Mouse (Mus musculus): ENCODE measurements around the gene Ppp6r1. TPM values are rescaled to one million over a fixed set of nuclear protein-coding genes. Genes with fewer than 3 reads are reported as not detected.

The Ppp6r1 gene
- polyA plus RNA-seq (2015; fragmentation: Nextera tagmentation; extraction: Ambion mirVana), result 10.0 and 10.2 TPM in 2 replicates

DNA sequence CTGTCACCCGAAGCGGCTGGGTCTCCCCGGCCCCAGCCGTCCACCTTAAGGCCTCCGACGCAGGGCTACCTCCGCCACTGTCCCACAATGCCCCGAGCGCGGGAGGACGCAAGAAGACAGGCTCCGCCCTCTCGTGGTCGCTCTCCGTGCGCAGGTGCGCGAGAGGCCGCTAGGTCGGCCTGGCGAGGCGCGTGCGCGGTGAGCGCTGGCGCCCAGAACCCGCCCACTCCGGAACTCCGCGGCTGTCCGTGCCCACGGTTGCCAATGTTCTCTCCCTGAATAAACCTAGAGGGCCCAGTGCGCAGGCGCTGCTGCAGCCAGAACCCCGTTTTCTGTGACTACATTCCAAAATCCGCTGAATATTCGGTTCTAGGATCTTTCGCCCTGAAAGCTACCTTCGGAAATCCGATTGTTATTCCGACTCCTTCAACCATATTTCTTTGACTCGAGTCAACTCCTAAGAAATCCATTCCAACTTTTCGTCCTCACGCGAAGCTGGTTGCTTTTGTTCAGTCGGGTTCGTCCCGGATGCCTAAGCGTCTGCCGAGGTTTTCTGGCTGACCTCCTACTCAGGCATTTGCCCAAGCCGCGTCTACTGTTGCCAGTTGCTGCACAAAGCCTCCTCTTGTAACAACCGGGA lies at the start of gene Ppp6r1:
TSS of gene Ppp6r1 (minus strand) at position 108 of the 640 bp plus-strand sequence.
- Histone ChIP-seq H3K9ac (peak within 1 kb of the TSS; percentile 98), H3K27ac (replicated peaks) (peak within 1 kb of the TSS; percentile 98), H3K36me3 (peaks cover 13% of the 10 kb centered on the region; the same call in 1 of the 2 replicates), H3K4me2 (peak within 1 kb of the TSS; percentile 75), H3K4me3 (peak within 1 kb of the TSS; percentile 90), H3K9me3 (no peaks in the 10 kb centered on the region), H3K4me1 (replicated peaks) (peaks cover 55% of the 10 kb centered on the region), H3K27me3 (no peaks in the 10 kb centered on the region)
- WGBS, result under 1% methylated on average over 54 of the region's 54 CpGs
- ATAC-seq (ENCODE audit: low FRiP score, low read depth), result peak; percentile 98

DNA sequence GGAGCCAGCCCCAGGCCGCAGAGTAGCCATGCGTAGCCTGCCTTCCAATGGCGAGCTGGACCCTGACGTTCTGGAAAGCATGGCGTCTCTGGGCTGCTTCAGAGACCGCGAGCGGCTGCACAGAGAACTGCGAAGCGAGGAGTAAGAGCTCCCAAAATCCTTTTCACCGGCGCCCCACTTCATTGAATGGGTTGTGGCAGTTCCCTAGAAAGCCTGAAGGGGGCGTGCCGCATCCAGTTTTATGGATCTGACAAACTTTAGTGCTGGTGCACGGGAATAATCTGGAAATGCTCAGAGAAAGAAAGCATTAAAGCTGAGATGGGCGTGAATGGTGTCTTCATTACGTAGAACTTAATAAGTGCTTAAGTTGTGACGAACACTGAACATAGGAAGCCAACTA lies 46.3 kb upstream of the Ppp6r1 start:
- H3K4me1 ChIP-seq (replicated peaks), result no peaks in the 10 kb centered on the region; the same call in 1 of the 2 replicates
- no peaks in the 10 kb centered on the region for H3K27me3 ChIP-seq
- H3K27ac ChIP-seq (replicated peaks), result no peak overlapping the region
- H3K36me3 ChIP-seq, result peaks cover 76% of the 10 kb centered on the region
- H3K9ac ChIP-seq, result no peak overlapping the region
- no peaks in the 10 kb centered on the region for H3K9me3 ChIP-seq
- no peak overlapping the region for H3K4me3 ChIP-seq
- WGBS, result 40% methylated on average over 18 of the region's 18 CpGs
- H3K4me2 ChIP-seq, result no peak overlapping the region
- no peak for ATAC-seq (ENCODE audit: low FRiP score, low read depth)

GRCm38 (mm10) chr7:4703195-4703594 lies 44.4 kb upstream of the Ppp6r1 start:
- Histone ChIP-seq H3K9me3 (no peaks in the 10 kb centered on the region), H3K36me3 (peaks cover 78% of the 10 kb centered on the region), H3K27me3 (no peaks in the 10 kb centered on the region), H3K4me2 (no peak overlapping the region), H3K4me3 (no peak overlapping the region), H3K4me1 (replicated peaks) (no peaks in the 10 kb centered on the region; the same call in 1 of the 2 replicates), H3K27ac (replicated peaks) (no peak overlapping the region), H3K9ac (no peak overlapping the region)
- no peak for ATAC-seq (ENCODE audit: low FRiP score, low read depth)
- WGBS, result 96% methylated on average over 7 of the region's 7 CpGs

DNA sequence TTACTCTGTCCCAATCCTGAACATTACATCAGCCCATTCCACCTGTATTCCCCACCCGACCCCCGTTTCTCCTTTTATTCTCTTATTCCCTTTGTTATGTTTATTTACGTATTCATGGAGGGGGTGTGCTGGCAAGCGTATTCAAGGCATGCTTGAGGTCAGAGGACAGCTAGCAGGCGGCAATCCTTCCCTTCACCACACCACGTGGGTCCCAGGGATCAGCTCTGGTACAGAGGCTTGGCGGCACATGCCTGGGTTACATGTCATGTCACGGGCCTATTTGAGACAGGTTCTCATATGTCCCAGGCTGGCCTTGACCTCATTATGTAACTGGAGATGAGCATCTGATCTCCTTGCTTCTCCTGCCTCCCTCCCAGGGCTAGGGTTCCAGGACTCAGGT lies 43.5 kb upstream of the Ppp6r1 start:
- H3K36me3 ChIP-seq, result peaks cover 76% of the 10 kb centered on the region

DNA sequence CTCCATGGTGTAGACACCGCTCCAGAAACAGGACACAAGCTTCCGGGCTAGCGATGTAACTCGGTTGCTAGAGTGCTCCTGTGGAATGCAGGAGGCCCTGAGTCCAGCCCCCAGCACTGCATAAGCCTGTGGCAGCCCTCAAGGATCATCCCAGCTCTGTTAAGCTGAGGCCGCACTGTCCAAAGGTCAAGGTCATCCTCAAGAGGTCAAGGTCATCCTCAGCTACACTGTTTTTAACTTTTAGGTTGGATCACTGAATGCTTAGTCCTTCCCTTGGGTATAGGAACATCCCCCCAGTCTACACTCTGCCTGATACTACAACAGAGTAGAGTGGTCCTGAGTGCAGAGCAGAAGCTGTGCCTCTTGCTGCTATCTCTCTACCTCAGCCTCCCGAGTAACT lies 34.2 kb upstream of the Ppp6r1 start:
- Histone ChIP-seq H3K27ac (replicated peaks) (no peak overlapping the region), H3K4me1 (replicated peaks) (peaks cover 16% of the 10 kb centered on the region), H3K9me3 (no peaks in the 10 kb centered on the region), H3K36me3 (peaks cover 45% of the 10 kb centered on the region), H3K9ac (no peak overlapping the region), H3K27me3 (no peaks in the 10 kb centered on the region), H3K4me3 (no peak overlapping the region), H3K4me2 (no peak overlapping the region)
- no peak for ATAC-seq (ENCODE audit: low FRiP score, low read depth)
- WGBS, result 77% methylated on average over 6 of the region's 6 CpGs

More for the DNA sequence above, 43.5 kb upstream of the Ppp6r1 start:
- H3K4me1 ChIP-seq (replicated peaks), result no peaks in the 10 kb centered on the region; the same call in 1 of the 2 replicates
- no peaks in the 10 kb centered on the region for H3K9me3 ChIP-seq
- H3K27ac ChIP-seq (replicated peaks), result no peak overlapping the region
- no peak overlapping the region for H3K4me3 ChIP-seq
- no peak overlapping the region for H3K4me2 ChIP-seq
- no peaks in the 10 kb centered on the region for H3K27me3 ChIP-seq
- 30% methylated on average over 8 of the region's 8 CpGs for WGBS
- no peak overlapping the region for H3K9ac ChIP-seq
- ATAC-seq (ENCODE audit: low FRiP score, low read depth), result no peak

- peak overlapping the region; percentile 87 for H3K4me3 ChIP-seq
- peaks cover 31% of the 10 kb centered on the region for H3K36me3 ChIP-seq
- 3% methylated on average over 19 of the region's 35 CpGs for WGBS
- peak overlapping the region; percentile 69 for H3K4me2 ChIP-seq
- no peaks in the 10 kb centered on the region for H3K27me3 ChIP-seq
- peak; percentile 49 for ATAC-seq (ENCODE audit: low FRiP score, low read depth)
- peak overlapping the region; percentile 100 for H3K9ac ChIP-seq
- H3K4me1 ChIP-seq (replicated peaks), result peaks cover 16% of the 10 kb centered on the region
- peak overlapping the region; percentile 93 for H3K27ac ChIP-seq (replicated peaks)
- no peaks in the 10 kb centered on the region for H3K9me3 ChIP-seq
These were observed 32.3 kb upstream of the Ppp6r1 start for GRCm38 (mm10) chr7:4690951-4691653.

DNA sequence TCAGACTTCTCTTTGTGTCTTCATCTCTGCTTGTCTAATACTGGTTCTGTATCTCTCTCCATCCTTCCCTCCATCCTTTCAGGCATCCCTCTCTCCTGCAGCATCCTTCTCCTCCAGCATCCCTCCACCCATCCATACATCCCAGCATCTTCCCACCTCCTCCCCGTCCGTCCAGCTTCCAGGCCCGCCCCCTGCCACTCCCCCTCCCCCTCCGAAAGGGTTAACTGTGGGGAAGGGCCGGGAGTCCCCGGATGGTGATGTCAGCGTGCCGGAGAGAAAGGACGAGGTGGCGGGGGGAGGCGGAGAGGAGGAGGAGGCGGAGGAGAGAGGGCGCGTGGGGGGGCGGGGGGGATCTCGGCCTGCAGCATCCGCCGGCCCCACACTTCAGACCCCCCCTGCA lies 31.6 kb upstream of the Ppp6r1 start, which contains the start of gene Brsk1:
TSS of gene Brsk1 (plus strand) at position 218 of the 400 bp plus-strand sequence.
- 2% methylated on average over 4 of the region's 18 CpGs for WGBS
- Histone ChIP-seq H3K27me3 (no peaks in the 10 kb centered on the region), H3K36me3 (peaks cover 24% of the 10 kb centered on the region), H3K4me1 (replicated peaks) (peaks cover 16% of the 10 kb centered on the region), H3K9ac (peak within 1 kb of the TSS; percentile 100), H3K4me3 (peak within 1 kb of the TSS; percentile 87), H3K9me3 (no peaks in the 10 kb centered on the region), H3K4me2 (peak within 1 kb of the TSS; percentile 69), H3K27ac (replicated peaks) (peak within 1 kb of the TSS; percentile 93)
- peak; percentile 91 for ATAC-seq (ENCODE audit: low FRiP score, low read depth)

- Histone ChIP-seq H3K4me3 (peak within 1 kb of the TSS; percentile 75), H3K27me3 (no peaks in the 10 kb centered on the region), H3K36me3 (peaks cover 20% of the 10 kb centered on the region), H3K4me1 (replicated peaks) (peaks cover 15% of the 10 kb centered on the region), H3K9me3 (no peaks in the 10 kb centered on the region), H3K4me2 (peak within 1 kb of the TSS; percentile 88), H3K9ac (peak within 1 kb of the TSS; percentile 60), H3K27ac (replicated peaks) (peak within 1 kb of the TSS; percentile 79)
- under 1% methylated on average over 32 of the region's 32 CpGs for WGBS
- peak; percentile 98 for ATAC-seq (ENCODE audit: low FRiP score, low read depth)
These were observed 26.0 kb upstream of the Ppp6r1 start, which contains the start of gene Hspbp1 for GRCm38 (mm10) chr7:4684632-4685417. Gene Hspbp1, minus strand, starts transcription at chr7:4685068.

DNA sequence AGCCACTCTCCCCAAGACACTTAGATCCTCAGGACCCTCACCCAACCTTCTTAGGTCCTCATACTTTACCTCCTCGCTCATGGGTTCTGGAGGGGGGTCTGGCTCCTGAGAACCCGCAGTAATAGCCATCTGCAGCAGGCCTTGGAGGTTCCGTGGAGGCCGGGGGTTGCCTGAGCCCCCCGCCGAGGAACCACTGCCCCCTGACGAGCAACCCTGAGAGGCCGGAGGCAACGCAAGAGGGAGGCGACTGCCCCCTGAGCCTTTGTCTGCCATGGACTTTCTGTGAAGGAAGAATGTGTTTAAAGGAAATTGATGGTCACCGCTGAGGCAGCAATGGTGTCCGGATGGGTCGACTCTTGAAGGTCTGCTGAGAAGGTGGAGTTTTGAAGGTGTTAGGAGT lies 25.4 kb upstream of the Ppp6r1 start:
- no peaks in the 10 kb centered on the region for H3K9me3 ChIP-seq

DNA sequence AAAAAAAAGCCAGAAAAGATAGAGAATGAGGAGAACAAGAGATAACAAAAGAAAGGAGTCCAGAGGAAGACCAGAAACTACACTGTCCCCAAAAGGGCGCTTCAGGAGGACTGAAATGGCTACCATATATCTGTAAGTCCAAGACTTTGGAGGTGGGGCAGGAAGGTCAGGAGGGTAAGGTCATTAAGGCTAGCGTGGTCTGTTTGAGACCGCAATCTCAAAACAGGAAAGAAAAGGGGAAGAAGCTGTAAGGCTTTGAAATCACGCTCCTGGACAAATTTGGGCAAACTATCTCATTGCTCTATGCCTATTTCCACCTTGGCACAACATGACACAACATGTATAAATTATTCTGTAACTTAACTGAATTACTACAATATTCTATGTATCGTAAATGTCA lies 24.5 kb upstream of the Ppp6r1 start:
- Histone ChIP-seq H3K27ac (replicated peaks) (no peak overlapping the region), H3K27me3 (no peaks in the 10 kb centered on the region), H3K9ac (no peak overlapping the region), H3K9me3 (no peaks in the 10 kb centered on the region), H3K4me3 (no peak overlapping the region), H3K4me1 (replicated peaks) (peaks cover 15% of the 10 kb centered on the region), H3K36me3 (peaks cover 26% of the 10 kb centered on the region), H3K4me2 (no peak overlapping the region)
- no peak for ATAC-seq (ENCODE audit: low FRiP score, low read depth)
- WGBS, result 97% methylated on average over 5 of the region's 5 CpGs

More for the DNA sequence above, 25.4 kb upstream of the Ppp6r1 start:
- H3K4me3 ChIP-seq, result peak overlapping the region; percentile 75
- H3K36me3 ChIP-seq, result peaks cover 22% of the 10 kb centered on the region
- peak overlapping the region; percentile 88 for H3K4me2 ChIP-seq
- peak overlapping the region; percentile 79 for H3K27ac ChIP-seq (replicated peaks)
- peaks cover 15% of the 10 kb centered on the region for H3K4me1 ChIP-seq (replicated peaks)
- peak overlapping the region; percentile 60 for H3K9ac ChIP-seq
- ATAC-seq (ENCODE audit: low FRiP score, low read depth), result peak; percentile 0; the same call in 1 of the 2 replicates
- 2% methylated on average over 13 of the region's 13 CpGs for WGBS
- no peaks in the 10 kb centered on the region for H3K27me3 ChIP-seq

DNA sequence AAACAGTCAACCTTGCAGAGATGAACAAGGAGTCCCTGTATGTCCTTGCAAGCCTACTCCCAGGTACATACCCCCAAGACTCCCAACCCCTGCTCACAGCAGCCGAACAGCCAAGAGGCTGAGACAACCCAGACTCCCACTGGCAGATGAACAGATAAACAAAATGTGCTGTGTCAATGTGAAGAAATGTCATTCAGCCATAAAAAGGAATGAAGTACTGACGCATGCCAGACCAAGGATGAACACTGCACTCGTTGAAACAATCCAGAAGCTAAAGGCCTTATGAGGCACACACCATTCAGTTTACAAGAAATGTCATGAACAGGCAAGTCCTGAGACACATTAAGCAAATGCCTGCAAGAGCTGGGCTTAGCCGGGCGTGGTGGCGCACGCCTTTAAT lies 16.4 kb upstream of the Ppp6r1 start:
- no peak overlapping the region for H3K4me3 ChIP-seq
- 95% methylated on average over 7 of the region's 7 CpGs for WGBS

More for the DNA sequence above, 16.4 kb upstream of the Ppp6r1 start:
- Histone ChIP-seq H3K27ac (replicated peaks) (no peak overlapping the region), H3K27me3 (no peaks in the 10 kb centered on the region), H3K36me3 (peaks cover 49% of the 10 kb centered on the region), H3K4me1 (replicated peaks) (no peaks in the 10 kb centered on the region), H3K4me2 (no peak overlapping the region), H3K9ac (no peak overlapping the region), H3K9me3 (no peaks in the 10 kb centered on the region)
- no peak for ATAC-seq (ENCODE audit: low FRiP score, low read depth)

Measured in hindbrain, embryonic 15.5 days (tissue).